Mouse (Mus musculus) megakaryocyte, adult 5-6 weeks (primary cell): Measurements from ENCODE around the gene Pex6. TPM values are rescaled to one million over a fixed set of nuclear protein-coding genes. Genes with fewer than 3 reads are reported as not detected.

ENCODE experiments used
- ATAC-seq: 2 replicates; pipeline ENCODE4 v1.8.0; 2016; ENCODE audit warnings: mild to moderate bottlenecking, inconsistent platforms; ENCODE audit not compliant: poor library complexity, severe bottlenecking
- total RNA-seq, 2 experiments: library from RNA; stranded (forward) in 1 of 2; stranded (reverse) in 1 of 2; fragments of 153-499, 151-499 nt in 1 of 2; fragments of 221-1000, 200-1000 nt in 1 of 2; gene quantifications; 2 replicates each; pipeline versions ENCODE4 v1.2.3 to v1.2.4; 2015 to 2017

Pex6 gene
- total RNA-seq, 2 experiments from 2014 or later: 8.1 to 9.7 TPM

DNA sequence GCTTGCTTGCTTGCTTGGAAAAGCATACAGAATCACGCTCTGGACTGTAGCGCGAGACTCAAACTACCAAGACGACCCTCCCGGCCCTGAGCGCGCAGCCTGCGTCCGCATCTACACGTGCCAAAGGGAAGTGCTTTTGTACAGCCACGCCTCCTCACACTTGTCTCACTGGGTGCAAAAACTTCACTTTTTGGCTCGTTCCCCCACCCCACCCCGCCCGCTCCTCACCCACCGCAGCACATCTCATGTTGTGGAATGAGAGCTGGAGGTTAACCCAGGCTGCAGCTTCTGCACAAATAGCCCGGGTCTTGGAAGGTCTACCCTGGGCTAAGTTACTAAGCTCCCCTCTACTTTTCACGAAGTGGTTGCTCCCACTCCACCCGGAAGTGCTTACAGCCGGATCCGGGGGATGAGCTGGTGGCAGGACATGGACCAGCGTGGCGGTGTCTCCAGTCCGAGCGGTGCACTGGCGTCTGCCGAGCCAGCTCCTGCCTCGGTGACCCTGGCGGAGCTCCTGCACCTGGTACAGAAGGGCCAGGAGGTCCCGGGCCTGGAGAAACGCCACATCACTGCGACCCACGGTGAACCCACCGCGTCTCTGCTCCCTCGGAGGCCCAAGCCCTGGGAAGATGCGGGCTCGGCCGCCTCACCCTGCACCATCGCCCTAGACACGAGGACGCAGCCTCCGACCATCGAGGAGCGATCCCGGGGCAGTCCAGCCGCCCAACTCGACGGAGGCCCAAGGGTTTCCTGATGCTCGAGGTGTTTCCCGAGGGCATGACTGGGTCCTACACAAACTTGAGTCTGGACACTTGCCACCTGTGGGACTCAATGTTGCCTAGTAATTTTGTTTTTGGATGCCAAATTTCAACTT, 61.4 kb downstream of the Pex6 start, which contains the start of gene 2310039H08Rik:
TSS of gene 2310039H08Rik (plus strand) at position 232 of the 874 bp plus-strand sequence.
- peak; percentile 89 for ATAC-seq

DNA sequence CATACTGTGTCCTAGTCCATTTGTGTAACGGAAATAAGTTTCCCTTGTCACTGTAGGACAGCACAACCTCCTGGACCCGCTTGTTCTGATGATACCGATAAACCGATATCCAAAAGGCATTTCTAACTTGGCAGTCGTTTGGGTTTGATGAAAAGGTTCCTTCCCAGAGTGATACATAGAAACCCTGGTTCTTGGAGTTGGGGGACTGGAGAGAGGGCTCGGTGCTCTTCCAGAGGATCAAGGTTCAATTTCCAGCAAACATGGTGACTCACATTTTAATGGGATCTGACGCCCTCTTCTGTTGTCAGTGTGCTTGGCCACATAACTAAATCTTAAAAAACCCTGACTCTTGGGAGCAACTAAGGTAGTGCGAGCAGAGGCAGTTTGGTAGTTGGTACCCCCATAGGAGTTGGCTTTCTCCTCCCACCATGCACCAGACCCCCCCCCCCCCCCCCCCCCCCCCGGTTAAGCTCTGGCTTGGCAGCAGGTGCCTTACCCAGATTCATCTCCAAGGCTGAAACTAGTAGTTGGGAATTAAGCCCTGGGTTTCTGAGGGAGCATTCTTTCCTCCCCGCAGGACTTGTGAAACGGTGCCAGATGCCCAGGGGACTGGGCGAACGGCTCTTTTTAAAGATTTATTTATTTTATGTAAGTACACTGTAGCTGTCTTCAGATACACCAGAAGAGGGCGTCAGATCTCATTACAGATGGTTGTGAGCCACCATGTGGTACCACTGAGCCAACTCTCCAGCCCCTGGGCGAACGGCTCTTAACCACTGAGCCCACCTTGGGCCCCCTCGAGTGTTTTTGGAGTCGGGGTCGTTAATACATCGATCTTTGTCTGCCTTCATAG, 62.2 kb downstream of the Pex6 start:
- ATAC-seq: no peak

DNA sequence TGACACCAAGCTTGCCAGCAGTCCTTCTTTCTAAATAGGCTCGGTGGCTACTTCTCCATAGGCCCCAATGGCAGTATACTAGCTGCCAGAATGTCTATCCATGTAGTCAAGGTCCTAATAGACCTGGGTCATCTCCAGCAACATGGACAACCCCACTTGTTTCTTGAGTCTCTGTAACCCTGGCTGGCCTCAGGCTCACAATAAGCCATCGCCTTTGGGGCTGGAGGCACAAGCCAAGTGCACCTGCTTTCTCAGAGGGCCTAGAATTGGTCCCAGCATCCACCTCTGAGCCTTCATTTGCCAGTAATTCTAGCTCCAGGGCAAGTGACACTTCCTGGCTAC, 62.8 kb downstream of the Pex6 start:
- no peak for ATAC-seq

DNA sequence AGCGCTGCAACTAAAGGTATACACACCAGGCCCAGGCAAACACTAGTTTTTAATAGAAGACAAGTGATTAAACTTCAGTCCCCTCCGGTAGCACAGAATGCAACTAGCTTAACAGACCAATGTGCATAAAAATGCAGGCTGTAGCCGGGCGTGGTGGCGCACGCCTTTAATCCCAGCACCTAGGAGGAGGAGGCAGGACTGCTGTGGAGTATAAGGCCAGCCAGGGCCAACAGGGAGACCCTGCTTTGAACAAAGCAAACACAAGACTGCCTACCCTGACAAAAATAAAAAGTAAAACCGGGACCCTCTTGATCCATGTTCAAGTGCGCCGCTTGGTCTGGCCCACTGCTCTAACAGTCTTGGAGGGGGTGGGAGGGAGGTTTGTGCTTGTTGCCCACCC, 63.8 kb downstream of the Pex6 start:
- ATAC-seq: no peak

Other genes starting within 250 kb of the Pex6 start
- gene Ttbk1, start 223.8 kb upstream of the Pex6 start, total RNA-seq (2015): not detected in 2 replicates
- 0.04 TPM in 1 of 2 replicates, not detected in the other for gene Ttbk1, start 223.8 kb upstream of the Pex6 start, total RNA-seq (2017)
- 10.1 and 10.4 TPM in 2 replicates for gene Dnph1, start 214.8 kb upstream of the Pex6 start, total RNA-seq (2015)
- 4.3 and 5.9 TPM in 2 replicates for gene Dnph1, start 214.8 kb upstream of the Pex6 start, total RNA-seq (2017)
- 2.7 and 4.3 TPM in 2 replicates for gene Cul9, start 165.1 kb upstream of the Pex6 start, total RNA-seq (2015)
- gene Cul9, start 165.1 kb upstream of the Pex6 start, total RNA-seq (2017): 1.7 and 4.4 TPM in 2 replicates
- gene Srf, start 155.3 kb upstream of the Pex6 start, total RNA-seq (2015): 28.5 and 34.0 TPM in 2 replicates
- gene Srf, start 155.3 kb upstream of the Pex6 start, total RNA-seq (2017): 23.7 and 36.3 TPM in 2 replicates
- gene Ptk7, start 82.0 kb upstream of the Pex6 start, total RNA-seq (2015): not detected in 2 replicates
- 0.07 and 0.16 TPM in 2 replicates for gene Ptk7, start 82.0 kb upstream of the Pex6 start, total RNA-seq (2017)
- gene Klc4, start 65.4 kb upstream of the Pex6 start, total RNA-seq (2015): 3.5 and 4.9 TPM in 2 replicates
- gene Klc4, start 65.4 kb upstream of the Pex6 start, total RNA-seq (2017): 13.1 and 15.0 TPM in 2 replicates
- 46.2 and 67.5 TPM in 2 replicates for gene Mrpl2, start 65.2 kb upstream of the Pex6 start, total RNA-seq (2015)
- 42.7 and 53.9 TPM in 2 replicates for gene Mrpl2, start 65.2 kb upstream of the Pex6 start, total RNA-seq (2017)
- gene Cul7, start 61.1 kb upstream of the Pex6 start, total RNA-seq (2015): 1.7 and 1.9 TPM in 2 replicates
- gene Cul7, start 61.1 kb upstream of the Pex6 start, total RNA-seq (2017): 1.9 and 2.4 TPM in 2 replicates
- 9.6 and 10.6 TPM in 2 replicates for gene Rrp36, start 37.1 kb upstream of the Pex6 start, total RNA-seq (2015)
- gene Rrp36, start 37.1 kb upstream of the Pex6 start, total RNA-seq (2017): 62.2 and 75.0 TPM in 2 replicates
- gene Mea1, start 32.7 kb upstream of the Pex6 start, total RNA-seq (2015): 43.5 and 57.6 TPM in 2 replicates
- 68.3 and 81.4 TPM in 2 replicates for gene Mea1, start 32.7 kb upstream of the Pex6 start, total RNA-seq (2017)
- 27.0 and 32.0 TPM in 2 replicates for gene Klhdc3, start 30.5 kb upstream of the Pex6 start, total RNA-seq (2015)
- 14.7 and 16.6 TPM in 2 replicates for gene Klhdc3, start 30.5 kb upstream of the Pex6 start, total RNA-seq (2017)
- gene Ppp2r5d, start 6.4 kb upstream of the Pex6 start, total RNA-seq (2015): 22.8 and 24.4 TPM in 2 replicates
- 48.9 and 49.7 TPM in 2 replicates for gene Ppp2r5d, start 6.4 kb upstream of the Pex6 start, total RNA-seq (2017)
- 0.80 and 1.9 TPM in 2 replicates for gene Gnmt, start 17.7 kb downstream of the Pex6 start, total RNA-seq (2015)
- gene Gnmt, start 17.7 kb downstream of the Pex6 start, total RNA-seq (2017): 0.89 and 1.1 TPM in 2 replicates
- 35.6 and 39.6 TPM in 2 replicates for gene Cnpy3, start 40.8 kb downstream of the Pex6 start, total RNA-seq (2015)
- 109 and 112 TPM in 2 replicates for gene Cnpy3, start 40.8 kb downstream of the Pex6 start, total RNA-seq (2017)
- not detected in 2 replicates for gene Ptcra, start 52.2 kb downstream of the Pex6 start, total RNA-seq (2015)
- gene Ptcra, start 52.2 kb downstream of the Pex6 start, total RNA-seq (2017): not detected in 2 replicates
- 8.1 and 8.8 TPM in 2 replicates for gene 2310039H08Rik, start 61.2 kb downstream of the Pex6 start, total RNA-seq (2015)
- gene 2310039H08Rik, start 61.2 kb downstream of the Pex6 start, total RNA-seq (2017): 5.5 and 10.7 TPM in 2 replicates
- gene Rpl7l1, start 71.2 kb downstream of the Pex6 start, total RNA-seq (2015): 57.4 and 63.0 TPM in 2 replicates
- gene Rpl7l1, start 71.2 kb downstream of the Pex6 start, total RNA-seq (2017): 78.5 and 81.4 TPM in 2 replicates
- gene Bicral, start 147.0 kb downstream of the Pex6 start, total RNA-seq (2015): 25.2 and 32.4 TPM in 2 replicates
- gene Bicral, start 147.0 kb downstream of the Pex6 start, total RNA-seq (2017): 20.3 and 21.1 TPM in 2 replicates
- 8.6 and 13.5 TPM in 2 replicates for gene Tbcc, start 179.2 kb downstream of the Pex6 start, total RNA-seq (2015)
- 10.8 and 13.3 TPM in 2 replicates for gene Tbcc, start 179.2 kb downstream of the Pex6 start, total RNA-seq (2017)
- not detected in 2 replicates for gene Prph2, start 199.0 kb downstream of the Pex6 start, total RNA-seq (2015)
- not detected in 2 replicates for gene Prph2, start 199.0 kb downstream of the Pex6 start, total RNA-seq (2017)